In genomic region chr19:53925338-53925751, GRCm38 (mm10) we compare ENCODE assay signal across 8 mouse cellular contexts. TPM values are rescaled to one million over a fixed set of nuclear protein-coding genes. Genes with fewer than 3 reads are reported as not detected.
DNase-seq lines count a peak whose midpoint lies in the region; ATAC-seq lines count a peak whose summit lies in the region.

No protein-coding gene starts in this region.

- 80% methylated on average over 2 of the region's 2 CpGs for WGBS in limb, embryonic 11.5 days
- 87% methylated on average over 2 of the region's 2 CpGs for WGBS in limb, embryonic 10.5 days

- no peak overlapping the region for H3K9ac ChIP-seq in limb, embryonic 11.5 days (ENCODE audit: low read length)

- H3K4me3 ChIP-seq in limb, embryonic 11.5 days (ENCODE audit: low read depth, low read length), result no peak overlapping the region
- H3K4me3 ChIP-seq in limb, embryonic 10.5 days, result no peak overlapping the region

- no peak overlapping the region for H3K4me2 ChIP-seq in limb, embryonic 11.5 days (ENCODE audit: low read depth, severe bottlenecking)

- no peak overlapping the region for H3K27ac ChIP-seq in limb, embryonic 11.5 days (replicated peaks; ENCODE audit: low read depth, low read length)
- no peak overlapping the region for H3K27ac ChIP-seq in limb, embryonic 10.5 days

- ATAC-seq in limb, embryonic 11.5 days (ENCODE audit: insufficient number of reproducible peaks, low FRiP score, low TSS enrichment, low read depth), result no peak

- peak; percentile 42 for DNase-seq in cerebellum, adult 9-10 months
- DNase-seq in cerebellum, adult 8-10 months, result no peak
- peak; percentile 27 for DNase-seq in limb, embryonic 11.5 days (ENCODE audit: low spot score)
- no peak for DNase-seq in limb, embryonic 10.5 days (ENCODE audit: low spot score)
- peak; percentile 86 for DNase-seq in ZHBTc4 (ENCODE audit: low read depth, low spot score)
- peak; percentile 66 for DNase-seq in lung, postnatal 36 days
- no peak for DNase-seq in ovary, postnatal 14 days (ENCODE audit: low spot score)
- no peak for DNase-seq in adrenal gland, postnatal 25 days

- no peaks in the 10 kb centered on the region for H3K9me3 ChIP-seq in limb, embryonic 11.5 days (ENCODE audit: control insufficient read depth, low read length)
- H3K9me3 ChIP-seq in limb, embryonic 10.5 days (replicated peaks), result no peaks in the 10 kb centered on the region

- H3K36me3 ChIP-seq in limb, embryonic 11.5 days (ENCODE audit: control insufficient read depth, insufficient read depth, low read length), result peaks cover 10% of the 10 kb centered on the region; the same call in 1 of the 2 replicates
- H3K36me3 ChIP-seq in limb, embryonic 10.5 days, result peaks cover 66% of the 10 kb centered on the region

- H3K27me3 ChIP-seq in limb, embryonic 11.5 days (ENCODE audit: control insufficient read depth, insufficient read depth, low read length), result no peaks in the 10 kb centered on the region
- no peaks in the 10 kb centered on the region for H3K27me3 ChIP-seq in limb, embryonic 10.5 days (ENCODE audit: low read depth, poor library complexity, severe bottlenecking)

- H3K4me1 ChIP-seq in limb, embryonic 11.5 days (ENCODE audit: control insufficient read depth, insufficient read depth, low read length), result no peaks in the 10 kb centered on the region
- no peaks in the 10 kb centered on the region for H3K4me1 ChIP-seq in limb, embryonic 10.5 days

RNA-seq across cellular contexts. Expression of gene Shoc2, which starts 18.8 kb away (rescaled TPM):
- 52.3 and 60.8 TPM in 2 replicates for polyA plus RNA-seq in limb, embryonic 11.5 days (2014; fragmentation: Nextera tagmentation; extraction: Ambion mirVana)
- 49.9 and 54.0 TPM in 2 replicates for polyA plus RNA-seq in limb, embryonic 10.5 days (2016; fragmentation: Nextera tagmentation; extraction: Ambion mirVana)
- 48.5 and 53.0 TPM in 2 replicates for total RNA-seq in adrenal gland, postnatal 25 days (2021)

RNA-seq across cellular contexts. Expression of gene Bbip1, which starts 19.1 kb away (rescaled TPM):
- 98.0 and 100 TPM in 2 replicates for polyA plus RNA-seq in limb, embryonic 11.5 days (2014; fragmentation: Nextera tagmentation; extraction: Ambion mirVana)
- 80.4 and 81.9 TPM in 2 replicates for polyA plus RNA-seq in limb, embryonic 10.5 days (2016; fragmentation: Nextera tagmentation; extraction: Ambion mirVana)
- total RNA-seq in adrenal gland, postnatal 25 days (2021), result 29.3 and 30.2 TPM in 2 replicates

RNA-seq across cellular contexts. Expression of gene Pdcd4, which starts 33.3 kb away (rescaled TPM):
- 75.5 and 80.7 TPM in 2 replicates for polyA plus RNA-seq in limb, embryonic 11.5 days (2014; fragmentation: Nextera tagmentation; extraction: Ambion mirVana)
- polyA plus RNA-seq in limb, embryonic 10.5 days (2016; fragmentation: Nextera tagmentation; extraction: Ambion mirVana), result 38.1 and 56.1 TPM in 2 replicates
- total RNA-seq in adrenal gland, postnatal 25 days (2021), result 112 and 144 TPM in 2 replicates

Comparison
In these comparisons a context has a peak if more than half of its experiments do, and no peak if none do; other contexts are left out.
1. DNase-seq: peak in cerebellum, adult 9-10 months (single experiment), limb, embryonic 11.5 days (single experiment), ZHBTc4 (single experiment) and lung, postnatal 36 days (single experiment); none in cerebellum, adult 8-10 months (single experiment), limb, embryonic 10.5 days (single experiment), ovary, postnatal 14 days (single experiment) and adrenal gland, postnatal 25 days (single experiment).